Mouse (Mus musculus) thymus, adult 2 months (tissue): ENCODE data around the gene Igdcc3. TPM values are rescaled to one million over a fixed set of nuclear protein-coding genes. Genes with fewer than 3 reads are reported as not detected.

ENCODE experiments used
- DNase-seq: peaks from one replicate; pipeline ENCODE4 v3.0.0; 2021
- H3K27ac ChIP-seq: fragments of 200-500 bp; 2 replicates; pipeline ENCODE4 v1.5.1; 2012; ENCODE audit warnings: low read length, control low read depth; ENCODE audit not compliant: control insufficient read depth, insufficient read depth
- H3K27me3 ChIP-seq: fragments of 200-500 bp; 2 replicates; pipeline ENCODE4 v1.6.1; 2012; ENCODE audit warnings: mild to moderate bottlenecking, low read length, moderate library complexity, mixed read lengths; ENCODE audit not compliant: control insufficient read depth, insufficient read depth
- H3K36me3 ChIP-seq: fragments of 200-500 bp; 2 replicates; pipeline ENCODE4 v1.6.1; 2012; ENCODE audit warnings: mild to moderate bottlenecking, low read length, moderate library complexity; ENCODE audit not compliant: control insufficient read depth, insufficient read depth
- H3K4me1 ChIP-seq: fragments of 200-500 bp; replicated peaks from 2 replicates; pipeline ENCODE4 v1.6.1; 2012; ENCODE audit warnings: low read length; ENCODE audit not compliant: control insufficient read depth, insufficient read depth
- H3K4me3 ChIP-seq: fragments of 200-500 bp; 2 replicates; pipeline ENCODE4 v1.5.1; 2012; ENCODE audit warnings: mild to moderate bottlenecking, low read length, control low read depth, moderate library complexity; ENCODE audit not compliant: control insufficient read depth, insufficient read depth
- CTCF ChIP-seq: fragments of 200-500 bp; IDR thresholded peaks from 2 replicates; pipeline ENCODE4 v1.5.1; 2012; ENCODE audit warnings: mild to moderate bottlenecking, control low read depth, low read length, moderate library complexity, borderline replicate concordance; ENCODE audit not compliant: control insufficient read depth, poor library complexity, insufficient read depth; ENCODE audit errors: extremely low read depth
- POLR2A ChIP-seq: fragments of 200-500 bp; IDR thresholded peaks from 2 replicates; pipeline ENCODE4 v1.6.1; 2012; ENCODE audit warnings: mild to moderate bottlenecking, low read length, control low read depth, moderate library complexity; ENCODE audit not compliant: control insufficient read depth, poor library complexity, insufficient read depth; ENCODE audit errors: extremely low read depth
- WGBS: fragments of 180-500 bp; shearing (Covaris S2); methylation state at CpG from one replicate; pipeline ENCODE4 v1.1.7; 2018; 5-methylcytosine and 5-hydroxymethylcytosine counted together
- polyA plus RNA-seq: library from polyadenylated mRNA; depleted of rRNA; stranded (reverse); fragments of >200 nt; gene quantifications from 2 replicates; pipeline ENCODE4 v1.2.3, GENCODE M21; 2012

Igdcc3 gene
- polyA plus RNA-seq, 1 experiment = 0.07 TPM

DNA sequence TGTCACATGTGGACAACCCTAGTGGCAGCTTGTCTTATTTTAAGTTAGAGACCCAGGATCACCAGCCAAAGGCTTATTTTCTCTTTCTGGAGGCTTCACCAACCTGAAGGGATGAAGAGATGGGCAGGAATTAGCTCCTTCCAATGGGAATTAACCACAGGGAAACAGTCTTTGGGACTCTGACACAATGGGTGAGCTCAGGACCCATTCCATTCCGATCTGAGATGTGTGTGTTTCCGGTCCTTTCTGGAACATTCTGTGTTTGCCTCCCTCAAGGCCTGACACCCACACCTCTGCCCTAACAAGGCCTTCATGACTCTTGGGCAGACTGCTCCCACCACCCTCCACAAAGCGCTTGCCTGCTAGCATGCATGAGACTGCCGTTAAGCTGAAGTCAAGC is 54.1 kb downstream of the Igdcc3 start, which contains the start of gene Parp16:
Gene Parp16 (plus strand): TSS at position 301 of the 400 bp plus-strand sequence.
- Histone ChIP-seq H3K27me3 (no peaks in the 10 kb centered on the region), H3K27ac (peak within 1 kb of the TSS; percentile 90), H3K4me1 (peaks cover 17% of the 10 kb centered on the region), H3K36me3 (no peaks in the 10 kb centered on the region), H3K4me3 (no peak within 1 kb of the TSS)
- WGBS = 79% methylated on average over 4 of the region's 4 CpGs
- TF ChIP-seq CTCF (no peak), POLR2A (no peak)
- no peak for DNase-seq

DNA sequence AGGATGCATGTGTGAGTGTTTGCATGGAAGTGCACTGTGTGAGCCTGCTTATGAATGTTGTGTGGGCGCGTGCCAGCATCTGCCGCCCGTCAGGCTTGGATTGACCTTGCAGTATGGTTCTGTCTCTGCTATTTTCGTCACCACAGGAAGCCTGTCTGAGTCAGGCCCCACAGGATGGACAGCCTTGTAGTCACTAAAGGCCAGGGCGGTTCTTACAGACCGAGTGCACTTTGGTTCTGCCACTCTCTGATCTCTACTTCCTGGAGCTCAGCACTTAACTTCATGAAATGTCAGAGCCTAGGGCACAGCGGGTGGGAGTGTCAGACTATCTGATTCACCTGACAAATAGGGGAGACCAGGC is 54.6 kb downstream of the Igdcc3 start:
- no peak for TF ChIP-seq POLR2A
- no peak for TF ChIP-seq CTCF
- DNase-seq = no peak
- WGBS = 31% methylated on average over 8 of the region's 8 CpGs
- peaks cover 17% of the 10 kb centered on the region for H3K4me1 ChIP-seq
- peak overlapping the region; percentile 90 for H3K27ac ChIP-seq
- no peak overlapping the region for H3K4me3 ChIP-seq
- no peaks in the 10 kb centered on the region for H3K27me3 ChIP-seq
- H3K36me3 ChIP-seq = no peaks in the 10 kb centered on the region

DNA sequence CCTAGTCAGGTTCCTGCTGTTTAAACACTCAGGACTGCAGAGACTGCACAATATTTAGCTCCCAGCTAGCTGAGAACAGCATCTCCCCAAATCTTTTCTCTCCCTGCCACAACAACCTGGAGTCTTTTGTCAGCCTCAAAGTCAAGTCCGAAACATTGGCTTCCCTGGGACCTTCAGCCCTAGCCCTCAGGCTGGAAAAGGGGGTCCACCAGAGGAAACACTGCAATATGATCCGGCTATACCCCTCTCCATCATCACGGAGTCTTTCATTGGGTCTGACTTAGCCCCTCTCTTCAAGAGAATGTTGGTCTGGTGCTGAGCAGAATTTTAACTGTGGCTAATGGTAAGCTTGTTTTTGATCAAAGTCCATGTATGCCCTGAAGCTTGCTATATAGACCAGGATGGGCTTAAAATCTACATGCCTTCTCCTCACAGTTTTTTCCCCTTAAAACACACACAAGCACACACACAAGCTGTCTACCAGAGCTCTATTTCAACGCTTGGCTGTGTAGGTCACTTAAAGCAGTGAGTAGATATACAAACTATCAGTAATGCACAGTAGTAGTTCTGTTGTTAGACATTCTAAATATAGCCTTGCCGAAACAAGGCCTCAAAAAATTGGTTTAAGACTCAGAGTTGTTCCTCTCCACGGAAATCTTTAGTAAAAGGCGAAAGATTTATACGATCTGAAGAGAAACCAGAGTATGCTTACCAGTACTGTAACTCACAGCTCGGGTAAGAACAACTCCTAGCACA is 55.2 kb downstream of the Igdcc3 start:
- Histone ChIP-seq H3K4me3 (no peak overlapping the region), H3K27me3 (no peaks in the 10 kb centered on the region), H3K4me1 (peaks cover 17% of the 10 kb centered on the region), H3K27ac (peak overlapping the region; percentile 90), H3K36me3 (no peaks in the 10 kb centered on the region)
- TF ChIP-seq POLR2A (no peak), CTCF (no peak)
- DNase-seq = peak; percentile 23
- 12% methylated on average over 9 of the region's 9 CpGs for WGBS

DNA sequence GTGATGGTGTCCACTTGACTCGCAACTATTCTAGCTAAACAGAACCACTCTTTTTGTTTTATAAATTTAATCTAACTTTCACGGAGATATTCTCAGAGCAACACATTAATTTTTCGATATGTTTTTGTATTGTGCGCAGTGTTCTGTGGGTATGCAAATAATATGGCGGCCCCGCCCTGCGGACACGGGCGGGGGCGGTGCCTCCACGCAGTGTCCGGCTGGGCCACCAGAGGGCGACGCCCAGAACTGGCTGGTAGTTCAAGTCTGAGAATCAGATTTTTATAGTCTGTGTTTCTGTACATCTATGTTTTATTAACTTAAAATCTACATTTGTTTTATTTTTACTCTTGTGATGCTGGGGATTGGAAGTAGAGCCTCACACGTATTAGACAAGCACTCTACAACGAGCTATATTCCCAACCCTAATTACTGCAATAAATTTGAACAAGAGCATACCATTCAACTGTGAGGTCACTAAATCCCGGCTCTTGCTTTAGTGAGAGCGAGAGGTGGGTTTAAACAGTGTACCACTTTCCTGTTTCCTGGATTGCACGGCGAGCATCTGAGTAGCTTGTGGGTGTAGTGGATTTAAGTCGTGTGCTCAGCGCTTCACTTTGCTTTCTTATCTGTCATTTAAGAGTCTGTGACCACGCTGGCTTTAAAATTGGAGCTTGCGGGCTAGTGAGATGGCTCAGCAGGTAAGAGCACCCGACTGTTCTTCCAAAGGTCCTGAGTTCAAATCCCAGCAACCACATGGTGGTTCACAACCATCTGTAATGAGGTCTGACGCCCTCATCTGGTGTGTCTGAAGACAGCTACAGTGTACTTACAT is 56.0 kb downstream of the Igdcc3 start:
- WGBS = 15% methylated on average over 26 of the region's 26 CpGs

DNA sequence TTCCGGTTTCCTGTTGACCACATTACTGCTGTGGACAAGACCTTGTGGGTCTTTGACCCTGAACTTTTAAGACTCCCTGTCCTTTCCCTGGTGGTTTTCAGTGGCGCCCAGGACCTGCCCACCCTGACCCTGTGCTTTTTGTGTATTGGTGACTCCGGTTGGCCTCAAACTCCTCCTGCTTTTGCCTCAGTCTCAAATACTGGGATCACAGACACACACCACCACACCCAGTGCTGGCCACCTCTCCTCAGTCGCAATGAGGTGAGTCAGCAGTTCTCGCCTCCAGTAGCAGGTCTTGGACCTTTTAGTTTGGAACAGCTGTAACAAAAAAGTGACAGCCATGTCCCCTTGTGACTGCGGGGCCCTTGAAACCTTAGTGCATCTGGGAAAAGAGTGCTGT is 56.8 kb downstream of the Igdcc3 start:
- peaks cover 20% of the 10 kb centered on the region for H3K4me1 ChIP-seq
- DNase-seq = no peak
- TF ChIP-seq CTCF (no peak), POLR2A (no peak)
- WGBS = 91% methylated on average over 6 of the region's 6 CpGs
- H3K27me3 ChIP-seq = no peaks in the 10 kb centered on the region
- H3K36me3 ChIP-seq = no peaks in the 10 kb centered on the region
- H3K27ac ChIP-seq = no peak overlapping the region
- no peak overlapping the region for H3K4me3 ChIP-seq

More for the DNA sequence above, 56.0 kb downstream of the Igdcc3 start:
- Histone ChIP-seq H3K27ac (no peak overlapping the region), H3K4me3 (no peak overlapping the region), H3K36me3 (no peaks in the 10 kb centered on the region), H3K4me1 (peaks cover 17% of the 10 kb centered on the region), H3K27me3 (no peaks in the 10 kb centered on the region)
- TF ChIP-seq POLR2A = no peak
- peak; percentile 91 for TF ChIP-seq CTCF
- DNase-seq = peak; percentile 94

DNA sequence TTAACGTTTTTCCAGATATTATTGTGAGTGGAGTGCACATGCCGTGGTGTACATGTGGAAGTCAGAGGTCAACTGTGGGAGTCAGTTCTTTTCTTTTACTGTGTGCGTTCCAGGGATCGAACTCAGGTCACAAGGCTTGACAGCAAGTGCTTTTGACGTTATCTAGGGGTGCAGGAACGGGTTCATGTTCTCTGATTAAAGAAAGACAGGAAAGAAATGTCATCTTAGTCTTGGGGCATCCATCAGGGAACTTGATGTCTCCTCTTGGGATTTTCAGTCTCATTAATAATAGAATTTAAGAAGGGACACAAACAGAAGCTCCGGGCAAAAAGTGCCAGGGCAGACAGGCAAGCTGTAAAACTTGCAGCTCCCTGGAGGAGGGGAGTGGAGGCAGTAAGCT is 58.7 kb downstream of the Igdcc3 start:
- H3K27ac ChIP-seq = no peak overlapping the region
- TF ChIP-seq POLR2A = no peak
- WGBS = 84% methylated on average over 7 of the region's 7 CpGs

More for the DNA sequence above, 58.7 kb downstream of the Igdcc3 start:
- H3K27me3 ChIP-seq = no peaks in the 10 kb centered on the region
- H3K36me3 ChIP-seq = no peaks in the 10 kb centered on the region
- DNase-seq = no peak
- H3K4me1 ChIP-seq = peaks cover 16% of the 10 kb centered on the region
- H3K4me3 ChIP-seq = no peak overlapping the region
